Mouse (Mus musculus): Measurements from ENCODE around the gene Gltpd2. TPM values are rescaled to one million over a fixed set of nuclear protein-coding genes. Genes with fewer than 3 reads are reported as not detected.

Gltpd2 gene
- polyA plus RNA-seq, 1 experiment from 2014 or later = 0.32 TPM

DNA sequence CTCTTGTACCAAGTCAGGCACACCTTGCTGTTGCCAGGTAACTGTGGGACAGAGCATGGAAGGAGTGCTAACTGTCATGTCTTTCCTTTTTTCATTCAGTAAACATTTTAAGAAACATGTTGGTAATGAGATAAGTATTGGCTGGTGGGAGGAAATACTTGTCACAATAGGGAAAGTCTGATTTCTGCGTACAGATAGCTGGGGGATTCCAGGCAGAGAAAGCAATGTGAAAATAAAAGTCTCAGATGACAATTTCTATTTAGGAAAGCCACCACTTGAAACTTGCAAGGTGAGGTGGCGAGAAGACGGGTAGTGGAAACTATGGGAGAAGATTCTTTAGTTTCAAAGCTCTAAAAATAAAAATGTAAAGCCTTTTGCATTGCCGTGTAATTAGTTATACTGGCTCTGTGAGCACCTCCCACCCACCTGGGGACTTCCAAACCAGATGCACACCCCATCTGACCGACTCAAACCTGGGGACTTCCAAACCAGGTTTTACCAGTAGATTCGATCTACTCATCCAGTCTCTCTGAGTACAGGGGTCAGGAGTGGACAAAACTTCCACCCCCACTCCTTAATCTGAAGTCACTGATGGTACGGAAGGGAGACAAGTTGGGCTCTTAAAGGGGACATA lies 6.2 kb upstream of the Gltpd2 start:
- WGBS = 77% methylated on average over 7 of the region's 7 CpGs
- Histone ChIP-seq H3K4me1 (replicated peaks; ENCODE audit: control insufficient read depth, insufficient read depth) (no peaks in the 10 kb centered on the region), H3K36me3 (ENCODE audit: control insufficient read depth, insufficient read depth, low read length) (no peaks in the 10 kb centered on the region), H3K4me2 (replicated peaks; ENCODE audit: low read depth) (no peak overlapping the region), H3K4me3 (ENCODE audit: low read depth, low read length) (no peak overlapping the region), H3K27me3 (ENCODE audit: control insufficient read depth, insufficient read depth, low read length) (no peaks in the 10 kb centered on the region), H3K27ac (replicated peaks) (no peak overlapping the region), H3K9me3 (ENCODE audit: control insufficient read depth, low read length) (no peaks in the 10 kb centered on the region), H3K9ac (ENCODE audit: low read length) (no peak overlapping the region)
- TF ChIP-seq EP300 (optimal IDR thresholded peaks at IDR 0.05) = no peak
- TF ChIP-seq CTCF (IDR thresholded peaks at IDR 0.05; ENCODE audit: low read depth) = no peak
- DNase-seq (ENCODE audit: low spot score) = no peak
- no peak for ATAC-seq (ENCODE audit: low FRiP score, low TSS enrichment)

- Histone ChIP-seq H3K4me2 (replicated peaks; ENCODE audit: low read depth) (no peak overlapping the region), H3K36me3 (ENCODE audit: control insufficient read depth, insufficient read depth, low read length) (no peaks in the 10 kb centered on the region), H3K9ac (ENCODE audit: low read length) (no peak overlapping the region), H3K27ac (replicated peaks) (no peak overlapping the region), H3K4me3 (ENCODE audit: low read depth, low read length) (no peak overlapping the region), H3K4me1 (replicated peaks; ENCODE audit: control insufficient read depth, insufficient read depth) (no peaks in the 10 kb centered on the region), H3K9me3 (ENCODE audit: control insufficient read depth, low read length) (no peaks in the 10 kb centered on the region), H3K27me3 (ENCODE audit: control insufficient read depth, insufficient read depth, low read length) (no peaks in the 10 kb centered on the region)
- DNase-seq (ENCODE audit: low spot score) (no peak), ATAC-seq (ENCODE audit: low FRiP score, low TSS enrichment) (no peak)
- TF ChIP-seq EP300 (optimal IDR thresholded peaks at IDR 0.05) (no peak), CTCF (IDR thresholded peaks at IDR 0.05; ENCODE audit: low read depth) (peak; percentile 23; the same call in 1 of the 2 replicates)
- WGBS = 57% methylated on average over 11 of the region's 11 CpGs
Measured at GRCm38 (mm10) chr11:70513520-70513919, 5.5 kb upstream of the Gltpd2 start.

GRCm38 (mm10) chr11:70514288-70514687 lies 4.7 kb upstream of the Gltpd2 start, which contains the start of gene Vmo1:
Vmo1 (minus strand) TSS chr11:70514616.
- Histone ChIP-seq H3K9me3 (ENCODE audit: control insufficient read depth, low read length) (no peaks in the 10 kb centered on the region), H3K27me3 (ENCODE audit: control insufficient read depth, insufficient read depth, low read length) (no peaks in the 10 kb centered on the region), H3K9ac (ENCODE audit: low read length) (no peak within 1 kb of the TSS), H3K36me3 (ENCODE audit: control insufficient read depth, insufficient read depth, low read length) (no peaks in the 10 kb centered on the region), H3K4me1 (replicated peaks; ENCODE audit: control insufficient read depth, insufficient read depth) (no peaks in the 10 kb centered on the region), H3K4me2 (replicated peaks; ENCODE audit: low read depth) (no peak within 1 kb of the TSS), H3K27ac (replicated peaks) (no peak within 1 kb of the TSS), H3K4me3 (ENCODE audit: low read depth, low read length) (no peak within 1 kb of the TSS)
- WGBS = 88% methylated on average over 7 of the region's 7 CpGs
- DNase-seq (ENCODE audit: low spot score) (no peak), ATAC-seq (ENCODE audit: low FRiP score, low TSS enrichment) (no peak)
- TF ChIP-seq EP300 (optimal IDR thresholded peaks at IDR 0.05) (no peak), CTCF (IDR thresholded peaks at IDR 0.05; ENCODE audit: low read depth) (no peak)

DNA sequence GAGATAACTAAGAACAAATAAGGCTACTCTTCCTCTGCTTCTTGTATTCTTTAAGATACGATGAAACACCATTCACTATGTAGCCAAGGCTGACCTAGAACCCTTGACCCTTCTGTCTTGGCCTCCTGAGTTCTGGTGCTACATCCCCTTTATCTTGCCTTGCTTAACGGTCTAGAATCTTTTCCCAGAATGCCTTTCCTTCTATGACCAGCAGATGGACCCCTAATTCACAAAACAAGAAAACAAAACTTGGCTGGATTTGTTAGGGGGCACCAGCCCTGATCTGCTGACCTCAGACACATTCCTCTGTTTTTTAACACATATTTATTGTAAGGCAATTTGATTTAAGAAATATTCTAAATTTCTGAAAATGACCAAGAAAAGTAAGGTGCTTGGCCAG lies 2.6 kb upstream of the Gltpd2 start:
- no peak overlapping the region for H3K4me2 ChIP-seq (replicated peaks; ENCODE audit: low read depth)
- no peaks in the 10 kb centered on the region for H3K9me3 ChIP-seq (ENCODE audit: control insufficient read depth, low read length)
- no peak for ATAC-seq (ENCODE audit: low FRiP score, low TSS enrichment)
- no peaks in the 10 kb centered on the region for H3K27me3 ChIP-seq (ENCODE audit: control insufficient read depth, insufficient read depth, low read length)
- no peaks in the 10 kb centered on the region for H3K36me3 ChIP-seq (ENCODE audit: control insufficient read depth, insufficient read depth, low read length)
- no peak overlapping the region for H3K9ac ChIP-seq (ENCODE audit: low read length)
- 28% methylated on average over 2 of the region's 2 CpGs for WGBS
- H3K27ac ChIP-seq (replicated peaks) = no peak overlapping the region
- H3K4me3 ChIP-seq (ENCODE audit: low read depth, low read length) = no peak overlapping the region
- TF ChIP-seq EP300 (optimal IDR thresholded peaks at IDR 0.05) (no peak), CTCF (IDR thresholded peaks at IDR 0.05; ENCODE audit: low read depth) (peak; percentile 85)
- no peak for DNase-seq (ENCODE audit: low spot score)
- no peaks in the 10 kb centered on the region for H3K4me1 ChIP-seq (replicated peaks; ENCODE audit: control insufficient read depth, insufficient read depth)

GRCm38 (mm10) chr11:70518436-70518835 lies 560 bp upstream of the Gltpd2 start:
- Histone ChIP-seq H3K9me3 (ENCODE audit: control insufficient read depth, low read length) (no peaks in the 10 kb centered on the region), H3K27ac (replicated peaks) (no peak overlapping the region), H3K4me2 (replicated peaks; ENCODE audit: low read depth) (no peak overlapping the region), H3K9ac (ENCODE audit: low read length) (no peak overlapping the region), H3K27me3 (ENCODE audit: control insufficient read depth, insufficient read depth, low read length) (no peaks in the 10 kb centered on the region), H3K4me3 (ENCODE audit: low read depth, low read length) (no peak overlapping the region), H3K36me3 (ENCODE audit: control insufficient read depth, insufficient read depth, low read length) (no peaks in the 10 kb centered on the region), H3K4me1 (replicated peaks; ENCODE audit: control insufficient read depth, insufficient read depth) (no peaks in the 10 kb centered on the region)
- ATAC-seq (ENCODE audit: low FRiP score, low TSS enrichment) (no peak), DNase-seq (ENCODE audit: low spot score) (no peak)
- 69% methylated on average over 1 of the region's 1 CpGs for WGBS
- TF ChIP-seq EP300 (optimal IDR thresholded peaks at IDR 0.05) = no peak
- no peak for TF ChIP-seq CTCF (IDR thresholded peaks at IDR 0.05; ENCODE audit: low read depth)

DNA sequence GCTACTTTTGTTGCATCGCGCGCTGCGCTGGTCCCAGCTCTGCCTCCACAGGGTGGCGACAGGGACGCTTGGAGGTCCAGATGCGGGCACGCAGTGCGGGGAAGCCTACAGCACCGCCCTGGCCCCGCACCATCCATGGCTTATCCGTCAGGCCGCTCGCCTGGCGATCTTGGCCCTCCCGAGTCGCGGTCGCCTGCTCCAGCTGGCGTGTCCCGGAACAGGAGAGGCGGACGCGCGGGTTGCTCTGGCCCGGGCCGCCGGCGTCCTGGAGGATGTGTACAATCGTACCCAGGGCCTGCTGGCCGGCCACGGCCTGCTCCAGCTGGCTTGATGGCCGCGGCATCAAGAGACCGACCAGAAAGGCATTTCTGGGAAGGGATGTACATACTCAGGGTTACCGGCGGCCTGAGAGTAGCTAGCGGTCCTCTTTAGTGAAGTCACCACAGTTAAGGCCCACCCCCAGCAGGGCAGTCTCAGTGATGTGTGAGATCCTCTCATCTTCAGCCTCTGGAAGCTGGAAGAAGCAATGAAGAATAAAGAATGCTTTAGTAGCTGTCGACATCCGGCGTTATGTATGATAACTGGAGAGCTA lies 1.3 kb downstream of the Gltpd2 start:
- Histone ChIP-seq H3K9me3 (ENCODE audit: control insufficient read depth, low read length) (no peaks in the 10 kb centered on the region), H3K9ac (ENCODE audit: low read length) (peak overlapping the region; percentile 70), H3K36me3 (ENCODE audit: control insufficient read depth, insufficient read depth, low read length) (no peaks in the 10 kb centered on the region), H3K4me1 (replicated peaks; ENCODE audit: control insufficient read depth, insufficient read depth) (no peaks in the 10 kb centered on the region), H3K4me3 (ENCODE audit: low read depth, low read length) (peak overlapping the region; percentile 37), H3K27me3 (ENCODE audit: control insufficient read depth, insufficient read depth, low read length) (no peaks in the 10 kb centered on the region), H3K27ac (replicated peaks) (peak overlapping the region; percentile 85), H3K4me2 (replicated peaks; ENCODE audit: low read depth) (peak overlapping the region; percentile 57)
- DNase-seq (ENCODE audit: low spot score) (peak; percentile 29), ATAC-seq (ENCODE audit: low FRiP score, low TSS enrichment) (peak; percentile 54)
- no peak for TF ChIP-seq EP300 (optimal IDR thresholded peaks at IDR 0.05)
- peak; percentile 52 for TF ChIP-seq CTCF (IDR thresholded peaks at IDR 0.05; ENCODE audit: low read depth)
- 17% methylated on average over 40 of the region's 41 CpGs for WGBS
